Comparison of ENCODE assay signal across 13 mouse cellular contexts in the genomic region with DNA sequence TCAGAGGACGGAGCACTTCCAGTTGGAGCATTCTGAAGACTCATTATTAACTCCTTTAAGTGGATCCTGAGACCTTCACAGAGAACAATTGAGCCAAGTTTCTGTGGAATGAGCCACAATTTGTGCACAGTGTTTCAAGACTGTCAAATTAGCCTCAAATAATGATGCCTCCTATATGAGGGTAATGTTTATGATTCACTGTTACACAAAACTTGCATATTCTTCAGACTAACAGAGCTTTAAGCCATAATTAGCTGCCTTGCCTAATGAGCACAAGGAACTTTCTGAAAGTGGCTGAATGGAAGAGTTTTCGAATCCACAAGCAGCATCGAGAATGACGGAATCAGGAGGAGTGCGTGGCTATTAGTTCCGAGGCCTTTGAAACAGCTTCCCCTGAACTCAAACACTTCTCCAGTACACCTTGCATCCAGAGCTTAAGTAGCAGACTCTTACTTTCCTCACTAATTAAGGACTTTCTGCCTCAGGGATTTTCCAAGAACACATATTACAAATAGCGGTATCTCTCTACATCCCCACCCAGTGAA.
"Had no signal": no experiment of that assay in that cellular context is flagged by ENCODE, and none has a peak within 500 bp of the region (broad histone marks: within the 10 kb centered on the region; RNA-seq: fewer than 3 reads in every experiment).

No protein-coding gene starts in this region.

- DNase-seq: kidney, adult 18-20 months; kidney, postnatal 14 days; liver; liver, embryonic 13.5 days; liver, postnatal 0 days; lung, postnatal 14 days; thymus, postnatal 14 days had no signal

- H3K36me3 ChIP-seq: limb, embryonic 12.5 days; liver, embryonic 13.5 days; lung, embryonic 15.5 days had no signal

- H3K4me1 ChIP-seq: liver, embryonic 13.5 days; lung, embryonic 15.5 days; megakaryocyte, embryonic 14.5 days had no signal

- H3K9me3 ChIP-seq: limb, embryonic 12.5 days; liver, embryonic 13.5 days; lung, embryonic 15.5 days had no signal

- H3K27ac ChIP-seq: limb, embryonic 12.5 days; liver, embryonic 13.5 days; lung, embryonic 15.5 days; macrophage; stomach, postnatal 0 days had no signal

- ATAC-seq: liver, postnatal 0 days; midbrain, embryonic 16.5 days had no signal

- H3K27me3 ChIP-seq: limb, embryonic 12.5 days; liver, embryonic 13.5 days; lung, embryonic 15.5 days; megakaryocyte, embryonic 14.5 days had no signal

- H3K9ac ChIP-seq: limb, embryonic 12.5 days; liver, embryonic 13.5 days; liver, postnatal 0 days; lung, embryonic 15.5 days had no signal

- H3K4me2 ChIP-seq: limb, embryonic 12.5 days; liver, embryonic 13.5 days; lung, embryonic 15.5 days had no signal

- H3K4me3 ChIP-seq: limb, embryonic 12.5 days; liver, embryonic 13.5 days; lung, embryonic 15.5 days; megakaryocyte, embryonic 14.5 days had no signal
